Mouse (Mus musculus): ENCODE data around the gene Erbb3. TPM values are rescaled to one million over a fixed set of nuclear protein-coding genes. Genes with fewer than 3 reads are reported as not detected.

The Erbb3 gene
- total RNA-seq, 2 experiments from 2014 or later: 2.7 TPM

GRCm38 (mm10) chr10:128526366-128527356, 62.8 kb downstream of the Erbb3 start:
- no peak for DNase-seq (ENCODE audit: low spot score)

GRCm38 (mm10) chr10:128525671-128526308, 63.7 kb downstream of the Erbb3 start, which contains the start of gene Esyt1:
Gene Esyt1, minus strand, starts transcription at chr10:128525871.
- DNase-seq (ENCODE audit: low spot score): peak; percentile 98

- DNase-seq (ENCODE audit: low spot score): peak; percentile 51
Measured at GRCm38 (mm10) chr10:128524732-128525662, 64.5 kb downstream of the Erbb3 start.

GRCm38 (mm10) chr10:128524111-128524731, 65.2 kb downstream of the Erbb3 start:
- no peak for DNase-seq (ENCODE audit: low spot score)

- no peak for DNase-seq (ENCODE audit: low spot score)
Measured at GRCm38 (mm10) chr10:128522351-128522750, 67.1 kb downstream of the Erbb3 start.

GRCm38 (mm10) chr10:128520591-128520990, 68.9 kb downstream of the Erbb3 start:
- DNase-seq (ENCODE audit: low spot score): no peak

- peak; percentile 59 for DNase-seq (ENCODE audit: low spot score)
Measured at GRCm38 (mm10) chr10:128518833-128519232, 70.6 kb downstream of the Erbb3 start.

Small RNA genes within 50 kb of the gene (microRNA-seq; reads per million reads assigned to microRNA genes)
- gene Gm47275 (not detected), gene Mir6917 (not detected)

Other genes with a start within 250 kb of the Erbb3 start
- 100 to 1,000 TPM; 388 to 467 TPM for gene Coq10a, start 220.7 kb downstream of the Erbb3 start, total RNA-seq (2021)
- 10 to 100 TPM; 44.5 to 47.0 TPM for gene Ankrd52, start 212.5 kb downstream of the Erbb3 start, total RNA-seq (2021)
- gene Slc39a5, start 188.4 kb downstream of the Erbb3 start, total RNA-seq (2021): not detected
- gene Nabp2, start 178.2 kb downstream of the Erbb3 start, total RNA-seq (2021): 10 to 100 TPM; 61.0 to 65.2 TPM
- gene Rnf41, start 178.0 kb downstream of the Erbb3 start, total RNA-seq (2021): 10 to 100 TPM; 12.7 to 13.2 TPM
- 10 to 100 TPM; 44.1 to 49.5 TPM for gene Smarcc2, start 130.4 kb downstream of the Erbb3 start, total RNA-seq (2021)
- gene Myl6, start 95.5 kb downstream of the Erbb3 start, total RNA-seq (2021): 100 to 1,000 TPM; 150 to 187 TPM
- gene Myl6b, start 91.0 kb downstream of the Erbb3 start, total RNA-seq (2021): 10 to 100 TPM in 1 of 2 experiments, 1 to 10 TPM in 1; 9.0 to 28.2 TPM
- 10 to 100 TPM; 12.3 to 15.3 TPM for gene Esyt1, start 63.8 kb downstream of the Erbb3 start, total RNA-seq (2021)
- 1 to 10 TPM; 4.6 to 8.3 TPM for gene Zc3h10, start 41.9 kb downstream of the Erbb3 start, total RNA-seq (2021)
- gene Rpl41, start 40.3 kb downstream of the Erbb3 start, total RNA-seq (2021): 1,000 to 10,000 TPM; 1,015 to 1,049 TPM
- gene Pa2g4, start 23.7 kb downstream of the Erbb3 start, total RNA-seq (2021): 10 to 100 TPM; 35.4 to 37.6 TPM
- 100 to 1,000 TPM; 345 to 363 TPM for gene Rps26, start 37.1 kb upstream of the Erbb3 start, total RNA-seq (2021)
- under 1 TPM; 0.37 to 0.57 TPM for gene Ikzf4, start 56.3 kb upstream of the Erbb3 start, total RNA-seq (2021)
- gene Suox, start 84.4 kb upstream of the Erbb3 start, total RNA-seq (2021): 10 to 100 TPM; 27.7 to 28.3 TPM
- 10 to 100 TPM; 90.8 to 92.1 TPM for gene Rab5b, start 106.6 kb upstream of the Erbb3 start, total RNA-seq (2021)
- gene Pmel, start 114.5 kb upstream of the Erbb3 start, total RNA-seq (2021): not detected
- 1 to 10 TPM; 2.3 to 2.7 TPM for gene Cdk2, start 115.4 kb upstream of the Erbb3 start, total RNA-seq (2021)
- 1 to 10 TPM; 7.8 to 8.5 TPM for gene Dgka, start 155.2 kb upstream of the Erbb3 start, total RNA-seq (2021)
- gene Pym1, start 158.2 kb upstream of the Erbb3 start, total RNA-seq (2021): 10 to 100 TPM; 12.0 to 12.4 TPM
- gene Mmp19, start 201.3 kb upstream of the Erbb3 start, total RNA-seq (2021): 1 to 10 TPM; 1.1 to 1.9 TPM
- 10 to 100 TPM; 20.8 to 25.4 TPM for gene Dnajc14, start 214.4 kb upstream of the Erbb3 start, total RNA-seq (2021)
- 1 to 10 TPM; 2.1 to 2.3 TPM for gene Tmem198b, start 214.7 kb upstream of the Erbb3 start, total RNA-seq (2021)
- 10 to 100 TPM; 26.1 to 30.7 TPM for gene Sarnp, start 227.7 kb upstream of the Erbb3 start, total RNA-seq (2021)
- gene Ormdl2, start 232.0 kb upstream of the Erbb3 start, total RNA-seq (2021): 1 to 10 TPM; 3.1 to 3.8 TPM

Measured in gastrocnemius, adult 18-20 months (tissue).